Mouse (Mus musculus): ENCODE data around the gene Epn1. TPM values are rescaled to one million over a fixed set of nuclear protein-coding genes. Genes with fewer than 3 reads are reported as not detected.

The Epn1 gene
- polyA plus RNA-seq, 1 experiment from 2014 or later = 59.3 TPM

DNA sequence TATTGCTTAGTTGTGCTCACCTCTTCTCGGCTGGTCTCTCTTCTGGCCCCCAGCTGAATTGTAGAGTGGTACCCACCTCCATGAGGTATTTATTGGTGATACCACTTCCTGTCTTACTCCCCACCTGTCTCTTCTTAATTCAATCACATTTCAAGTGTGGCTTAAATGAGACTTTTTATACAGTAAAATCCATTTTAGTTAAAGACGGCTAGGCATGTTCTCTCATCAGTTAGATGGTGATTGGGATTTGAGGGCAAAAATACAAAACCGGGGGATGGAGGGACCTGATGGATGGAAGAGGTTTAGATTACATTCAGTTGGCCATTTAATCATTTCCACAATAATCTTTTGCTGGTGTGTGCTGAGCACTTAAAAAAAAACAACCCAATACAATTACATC is 36.8 kb downstream of the Epn1 start, which contains the start of gene Rfpl4:
TSS of gene Rfpl4 (minus strand) at position 101 of the 400 bp plus-strand sequence.
- Histone ChIP-seq H3K27me3 (replicated peaks; ENCODE audit: control insufficient read depth, insufficient read depth, low read length) (no peaks in the 10 kb centered on the region), H3K9ac (ENCODE audit: low read depth, low read length) (no peak within 1 kb of the TSS), H3K36me3 (ENCODE audit: control insufficient read depth, insufficient read depth, low read length) (no peaks in the 10 kb centered on the region), H3K9me3 (ENCODE audit: control insufficient read depth, low read length) (no peaks in the 10 kb centered on the region), H3K27ac (replicated peaks; ENCODE audit: low read depth, low read length) (no peak within 1 kb of the TSS), H3K4me1 (ENCODE audit: control insufficient read depth, insufficient read depth, low read length) (no peaks in the 10 kb centered on the region), H3K4me2 (ENCODE audit: low read depth, low read length) (no peak within 1 kb of the TSS), H3K4me3 (ENCODE audit: low read depth, low read length) (no peak within 1 kb of the TSS)
- 89% methylated on average over 3 of the region's 3 CpGs for WGBS
- no peak for DNase-seq (ENCODE audit: low spot score)
- ATAC-seq (ENCODE audit: low read depth) = no peak

- Histone ChIP-seq H3K9me3 (ENCODE audit: control insufficient read depth, low read length) (no peaks in the 10 kb centered on the region), H3K4me1 (ENCODE audit: control insufficient read depth, insufficient read depth, low read length) (no peaks in the 10 kb centered on the region), H3K4me3 (ENCODE audit: low read depth, low read length) (no peak overlapping the region), H3K36me3 (ENCODE audit: control insufficient read depth, insufficient read depth, low read length) (no peaks in the 10 kb centered on the region), H3K27ac (replicated peaks; ENCODE audit: low read depth, low read length) (no peak overlapping the region), H3K27me3 (replicated peaks; ENCODE audit: control insufficient read depth, insufficient read depth, low read length) (no peaks in the 10 kb centered on the region), H3K4me2 (ENCODE audit: low read depth, low read length) (no peak overlapping the region), H3K9ac (ENCODE audit: low read depth, low read length) (no peak overlapping the region)
- DNase-seq (ENCODE audit: low spot score) = no peak
- 93% methylated on average over 8 of the region's 8 CpGs for WGBS
- no peak for ATAC-seq (ENCODE audit: low read depth)
Observed at GRCm38 (mm10) chr7:5125078-5125477, 45.0 kb downstream of the Epn1 start.

GRCm38 (mm10) chr7:5125549-5126406 is 45.7 kb downstream of the Epn1 start, which contains the start of gene Rasl2-9:
Rasl2-9 (minus strand) TSS chr7:5125950.
- no peaks in the 10 kb centered on the region for H3K36me3 ChIP-seq (ENCODE audit: control insufficient read depth, insufficient read depth, low read length)
- DNase-seq (ENCODE audit: low spot score) (peak; percentile 42), ATAC-seq (ENCODE audit: low read depth) (peak; percentile 77; the same call in 1 of the 2 replicates)
- peak within 1 kb of the TSS; percentile 38 for H3K4me3 ChIP-seq (ENCODE audit: low read depth, low read length)
- H3K27ac ChIP-seq (replicated peaks; ENCODE audit: low read depth, low read length) = no peak within 1 kb of the TSS
- H3K9ac ChIP-seq (ENCODE audit: low read depth, low read length) = peak within 1 kb of the TSS; percentile 55; the same call in 1 of the 2 replicates
- no peaks in the 10 kb centered on the region for H3K9me3 ChIP-seq (ENCODE audit: control insufficient read depth, low read length)
- no peaks in the 10 kb centered on the region for H3K27me3 ChIP-seq (replicated peaks; ENCODE audit: control insufficient read depth, insufficient read depth, low read length)
- H3K4me2 ChIP-seq (ENCODE audit: low read depth, low read length) = peak within 1 kb of the TSS; percentile 61
- WGBS = 20% methylated on average over 37 of the region's 42 CpGs
- H3K4me1 ChIP-seq (ENCODE audit: control insufficient read depth, insufficient read depth, low read length) = no peaks in the 10 kb centered on the region

Small RNA genes within 50 kb of the gene (microRNA-seq; reads per million reads assigned to microRNA genes)
- gene Gm26217 (ENCODE audit: borderline number of aligned reads) = not detected

Other genes with a start within 250 kb of the Epn1 start
- gene Shisa7, start 235.5 kb upstream of the Epn1 start, polyA plus RNA-seq (2014; fragmentation: Nextera tagmentation; extraction: Ambion mirVana) = 0.68 and 0.76 TPM in 2 replicates
- 6.5 and 7.0 TPM in 2 replicates for gene Isoc2b, start 210.0 kb upstream of the Epn1 start, polyA plus RNA-seq (2014; fragmentation: Nextera tagmentation; extraction: Ambion mirVana)
- gene Isoc2a, start 203.1 kb upstream of the Epn1 start, polyA plus RNA-seq (2014; fragmentation: Nextera tagmentation; extraction: Ambion mirVana) = 1.3 and 1.6 TPM in 2 replicates
- 0.35 TPM in 1 of 2 replicates, not detected in the other for gene Gm36210, start 173.7 kb upstream of the Epn1 start, polyA plus RNA-seq (2014; fragmentation: Nextera tagmentation; extraction: Ambion mirVana)
- gene Zfp628, start 165.0 kb upstream of the Epn1 start, polyA plus RNA-seq (2014; fragmentation: Nextera tagmentation; extraction: Ambion mirVana) = 3.7 and 4.0 TPM in 2 replicates
- 1.9 and 2.6 TPM in 2 replicates for gene Nat14, start 158.2 kb upstream of the Epn1 start, polyA plus RNA-seq (2014; fragmentation: Nextera tagmentation; extraction: Ambion mirVana)
- gene Ssc5d, start 154.4 kb upstream of the Epn1 start, polyA plus RNA-seq (2014; fragmentation: Nextera tagmentation; extraction: Ambion mirVana) = 8.1 and 8.7 TPM in 2 replicates
- 0.64 and 0.92 TPM in 2 replicates for gene Sbk2, start 115.8 kb upstream of the Epn1 start, polyA plus RNA-seq (2014; fragmentation: Nextera tagmentation; extraction: Ambion mirVana)
- 0.06 and 0.08 TPM in 2 replicates for gene Sbk3, start 109.1 kb upstream of the Epn1 start, polyA plus RNA-seq (2014; fragmentation: Nextera tagmentation; extraction: Ambion mirVana)
- gene Zfp579, start 84.1 kb upstream of the Epn1 start, polyA plus RNA-seq (2014; fragmentation: Nextera tagmentation; extraction: Ambion mirVana) = 23.0 and 30.4 TPM in 2 replicates
- gene Zfp524, start 65.8 kb upstream of the Epn1 start, polyA plus RNA-seq (2014; fragmentation: Nextera tagmentation; extraction: Ambion mirVana) = 14.5 and 16.5 TPM in 2 replicates
- gene Fiz1, start 65.5 kb upstream of the Epn1 start, polyA plus RNA-seq (2014; fragmentation: Nextera tagmentation; extraction: Ambion mirVana) = 31.1 and 32.8 TPM in 2 replicates
- gene Gm44973, start 64.7 kb upstream of the Epn1 start, polyA plus RNA-seq (2014; fragmentation: Nextera tagmentation; extraction: Ambion mirVana) = 1.5 TPM in 1 of 2 replicates, not detected in the other
- gene Zfp865, start 59.9 kb upstream of the Epn1 start, polyA plus RNA-seq (2014; fragmentation: Nextera tagmentation; extraction: Ambion mirVana) = 5.3 and 5.8 TPM in 2 replicates
- 21.6 and 30.7 TPM in 2 replicates for gene Ccdc106, start 59.7 kb upstream of the Epn1 start, polyA plus RNA-seq (2014; fragmentation: Nextera tagmentation; extraction: Ambion mirVana)
- gene 4632433K11Rik, start 46.1 kb upstream of the Epn1 start, polyA plus RNA-seq (2014; fragmentation: Nextera tagmentation; extraction: Ambion mirVana) = not detected in 2 replicates
- 4.4 and 6.0 TPM in 2 replicates for gene Zfp784, start 41.8 kb upstream of the Epn1 start, polyA plus RNA-seq (2014; fragmentation: Nextera tagmentation; extraction: Ambion mirVana)
- gene Zfp580, start 28.7 kb upstream of the Epn1 start, polyA plus RNA-seq (2014; fragmentation: Nextera tagmentation; extraction: Ambion mirVana) = 34.9 and 44.1 TPM in 2 replicates
- 105 and 114 TPM in 2 replicates for gene U2af2, start 18.1 kb upstream of the Epn1 start, polyA plus RNA-seq (2014; fragmentation: Nextera tagmentation; extraction: Ambion mirVana)
- gene Rfpl4, start 36.7 kb downstream of the Epn1 start, polyA plus RNA-seq (2014; fragmentation: Nextera tagmentation; extraction: Ambion mirVana) = not detected in 2 replicates
- gene Rasl2-9, start 45.7 kb downstream of the Epn1 start, polyA plus RNA-seq (2014; fragmentation: Nextera tagmentation; extraction: Ambion mirVana) = 0.22 and 0.62 TPM in 2 replicates
- not detected in 2 replicates for gene Vmn1r55, start 69.4 kb downstream of the Epn1 start, polyA plus RNA-seq (2014; fragmentation: Nextera tagmentation; extraction: Ambion mirVana)
- not detected in 2 replicates for gene Vmn1r56, start 116.5 kb downstream of the Epn1 start, polyA plus RNA-seq (2014; fragmentation: Nextera tagmentation; extraction: Ambion mirVana)
- not detected in 2 replicates for gene Vmn1r57, start 138.3 kb downstream of the Epn1 start, polyA plus RNA-seq (2014; fragmentation: Nextera tagmentation; extraction: Ambion mirVana)